Mouse (Mus musculus) hindbrain, embryonic 15.5 days (tissue): ENCODE measurements around the gene Mucl3. TPM values are rescaled to one million over a fixed set of nuclear protein-coding genes. Genes with fewer than 3 reads are reported as not detected.

Source experiments
- ATAC-seq: fragments of 200-750 bp; cut with Nextera tagmentation; 2 replicates; pipeline ENCODE4 v1.8.0; 2017; ENCODE audit warnings: low read depth, moderate number of reproducible peaks, moderate TSS enrichment; ENCODE audit not compliant: low FRiP score
- H3K27ac ChIP-seq: fragments of 300-500 bp; sonication (generic); replicated peaks from 2 replicates; pipeline ENCODE4 v1.5.1; 2015; ENCODE audit warnings: mild to moderate bottlenecking, inconsistent platforms
- H3K27me3 ChIP-seq: fragments of 300-500 bp; sonication (generic); 2 replicates; pipeline ENCODE4 v1.6.1; 2015; ENCODE audit warnings: control low read depth, inconsistent platforms
- H3K36me3 ChIP-seq: fragments of 300-500 bp; sonication (generic); 2 replicates; pipeline ENCODE4 v1.6.1; 2015; ENCODE audit warnings: control low read depth, inconsistent platforms
- H3K4me1 ChIP-seq: fragments of 300-500 bp; sonication (generic); replicated peaks from 2 replicates; pipeline ENCODE4 v1.6.1; 2015; ENCODE audit warnings: control low read depth, inconsistent platforms
- H3K4me2 ChIP-seq: fragments of 300-500 bp; sonication (generic); 2 replicates; pipeline ENCODE4 v1.6.1; 2015; ENCODE audit warnings: moderate library complexity, mild to moderate bottlenecking, inconsistent platforms
- H3K4me3 ChIP-seq: fragments of 300-500 bp; sonication (generic); 2 replicates; pipeline ENCODE4 v1.5.1; 2015; ENCODE audit warnings: mild to moderate bottlenecking, inconsistent platforms
- H3K9ac ChIP-seq: fragments of 300-500 bp; sonication (generic); 2 replicates; pipeline ENCODE4 v1.6.1; 2015; ENCODE audit warnings: inconsistent platforms
- H3K9me3 ChIP-seq: fragments of 300-500 bp; sonication (generic); 2 replicates; pipeline ENCODE4 v1.6.1; 2016; ENCODE audit warnings: control low read depth, inconsistent platforms
- WGBS: fragments of 180-500 bp; shearing (Covaris S2); methylation state at CpG from one replicate; pipeline ENCODE4 v1.1.7; 2015; 5-methylcytosine and 5-hydroxymethylcytosine counted together
- polyA plus RNA-seq: library from polyadenylated mRNA; unstranded; fragments of >200 nt; fragmentation: Nextera tagmentation; extraction: Ambion mirVana; gene quantifications from 2 replicates; pipeline ENCODE4 v1.2.1, GENCODE M21; 2015

Mucl3 gene
- 0.17 TPM in 1 of 2 replicates, not detected in the other for polyA plus RNA-seq

- H3K9me3 ChIP-seq, result no peaks in the 10 kb centered on the region
- no peak for ATAC-seq
- no peaks in the 10 kb centered on the region for H3K36me3 ChIP-seq
- no peaks in the 10 kb centered on the region for H3K4me1 ChIP-seq
- no peak within 1 kb of the TSS for H3K9ac ChIP-seq
- H3K27ac ChIP-seq, result no peak within 1 kb of the TSS
- H3K27me3 ChIP-seq, result no peaks in the 10 kb centered on the region
- H3K4me3 ChIP-seq, result no peak within 1 kb of the TSS
- H3K4me2 ChIP-seq, result no peak within 1 kb of the TSS
- WGBS, result 72% methylated on average over 13 of the region's 13 CpGs
Observed at GRCm38 (mm10) chr17:35643609-35644236, at the start of gene Mucl3. TSS of gene Mucl3 (minus strand) at chr17:35643695.

- no peaks in the 10 kb centered on the region for H3K27me3 ChIP-seq
- no peak overlapping the region for H3K4me2 ChIP-seq
- no peak overlapping the region for H3K4me3 ChIP-seq
- H3K4me1 ChIP-seq, result peaks cover 10% of the 10 kb centered on the region
- no peak overlapping the region for H3K9ac ChIP-seq
- no peak overlapping the region for H3K27ac ChIP-seq
- 75% methylated on average over 4 of the region's 4 CpGs for WGBS
- H3K36me3 ChIP-seq, result peaks cover 71% of the 10 kb centered on the region
- no peaks in the 10 kb centered on the region for H3K9me3 ChIP-seq
- ATAC-seq, result no peak
Observed at GRCm38 (mm10) chr17:35692368-35692767, 48.9 kb upstream of the Mucl3 start.

- ATAC-seq, result no peak
- Histone ChIP-seq H3K9me3 (no peaks in the 10 kb centered on the region), H3K4me2 (no peak overlapping the region), H3K4me3 (no peak overlapping the region), H3K9ac (no peak overlapping the region), H3K27me3 (no peaks in the 10 kb centered on the region), H3K36me3 (peaks cover 76% of the 10 kb centered on the region), H3K4me1 (peaks cover 4% of the 10 kb centered on the region), H3K27ac (no peak overlapping the region)
- 85% methylated on average over 4 of the region's 4 CpGs for WGBS
Observed at GRCm38 (mm10) chr17:35691811-35692210, 48.3 kb upstream of the Mucl3 start.

GRCm38 (mm10) chr17:35689936-35690645 lies 46.6 kb upstream of the Mucl3 start:
- Histone ChIP-seq H3K4me1 (peaks cover 8% of the 10 kb centered on the region), H3K4me2 (no peak overlapping the region), H3K27me3 (no peaks in the 10 kb centered on the region), H3K27ac (no peak overlapping the region), H3K9ac (no peak overlapping the region), H3K4me3 (no peak overlapping the region), H3K36me3 (peaks cover 82% of the 10 kb centered on the region), H3K9me3 (no peaks in the 10 kb centered on the region)
- no peak for ATAC-seq
- WGBS, result 91% methylated on average over 18 of the region's 18 CpGs

GRCm38 (mm10) chr17:35688347-35689175 lies 45.1 kb upstream of the Mucl3 start:
- H3K4me2 ChIP-seq, result no peak overlapping the region
- 93% methylated on average over 25 of the region's 25 CpGs for WGBS
- ATAC-seq, result no peak
- peaks cover 9% of the 10 kb centered on the region for H3K4me1 ChIP-seq
- no peak overlapping the region for H3K27ac ChIP-seq
- no peak overlapping the region for H3K9ac ChIP-seq
- no peaks in the 10 kb centered on the region for H3K27me3 ChIP-seq
- no peaks in the 10 kb centered on the region for H3K9me3 ChIP-seq
- peaks cover 91% of the 10 kb centered on the region for H3K36me3 ChIP-seq
- no peak overlapping the region for H3K4me3 ChIP-seq

GRCm38 (mm10) chr17:35685061-35685460 lies 41.6 kb upstream of the Mucl3 start:
- Histone ChIP-seq H3K9me3 (no peaks in the 10 kb centered on the region), H3K27me3 (no peaks in the 10 kb centered on the region), H3K4me3 (no peak overlapping the region), H3K9ac (no peak overlapping the region), H3K4me2 (no peak overlapping the region), H3K27ac (0 out of 2 replicates have a peak overlapping the region, but pooled peaks have one; percentile 27), H3K36me3 (peaks cover 81% of the 10 kb centered on the region), H3K4me1 (peaks cover 9% of the 10 kb centered on the region)
- WGBS, result 52% methylated on average over 9 of the region's 9 CpGs
- ATAC-seq, result no peak

GRCm38 (mm10) chr17:35681986-35682385 lies 38.5 kb upstream of the Mucl3 start:
- peaks cover 50% of the 10 kb centered on the region for H3K36me3 ChIP-seq
- WGBS, result 86% methylated on average over 13 of the region's 13 CpGs

GRCm38 (mm10) chr17:35680591-35680990 lies 37.1 kb upstream of the Mucl3 start:
- WGBS, result 33% methylated on average over 6 of the region's 6 CpGs
- peaks cover 40% of the 10 kb centered on the region for H3K36me3 ChIP-seq

More at GRCm38 (mm10) chr17:35681986-35682385, 38.5 kb upstream of the Mucl3 start:
- Histone ChIP-seq H3K4me1 (peaks cover 9% of the 10 kb centered on the region), H3K4me2 (no peak overlapping the region), H3K9ac (no peak overlapping the region), H3K4me3 (no peak overlapping the region), H3K27ac (no peak overlapping the region), H3K9me3 (no peaks in the 10 kb centered on the region), H3K27me3 (no peaks in the 10 kb centered on the region)
- ATAC-seq, result no peak

GRCm38 (mm10) chr17:35673416-35674035 lies 30.0 kb upstream of the Mucl3 start, which contains the start of gene Gtf2h4:
TSS of gene Gtf2h4 (minus strand) at chr17:35673739.
- ATAC-seq, result peak; percentile 97
- H3K27me3 ChIP-seq, result no peaks in the 10 kb centered on the region
- H3K27ac ChIP-seq, result peak within 1 kb of the TSS; percentile 66
- H3K9me3 ChIP-seq, result no peaks in the 10 kb centered on the region
- peak within 1 kb of the TSS; percentile 79 for H3K4me2 ChIP-seq
- peak within 1 kb of the TSS; percentile 67 for H3K4me3 ChIP-seq
- peak within 1 kb of the TSS; percentile 82 for H3K9ac ChIP-seq
- H3K36me3 ChIP-seq, result no peaks in the 10 kb centered on the region
- peaks cover 9% of the 10 kb centered on the region for H3K4me1 ChIP-seq
- under 1% methylated on average over 23 of the region's 23 CpGs for WGBS

More at GRCm38 (mm10) chr17:35680591-35680990, 37.1 kb upstream of the Mucl3 start:
- Histone ChIP-seq H3K27ac (no peak overlapping the region), H3K4me1 (peaks cover 4% of the 10 kb centered on the region), H3K9ac (no peak overlapping the region), H3K4me3 (no peak overlapping the region), H3K9me3 (no peaks in the 10 kb centered on the region), H3K27me3 (no peaks in the 10 kb centered on the region), H3K4me2 (no peak overlapping the region)
- no peak for ATAC-seq

GRCm38 (mm10) chr17:35672527-35672926 lies 29.0 kb upstream of the Mucl3 start:
- Histone ChIP-seq H3K9me3 (no peaks in the 10 kb centered on the region), H3K9ac (no peak overlapping the region), H3K4me1 (peaks cover 17% of the 10 kb centered on the region), H3K4me2 (peak overlapping the region; percentile 79), H3K4me3 (no peak overlapping the region), H3K36me3 (no peaks in the 10 kb centered on the region), H3K27ac (no peak overlapping the region), H3K27me3 (no peaks in the 10 kb centered on the region)
- ATAC-seq, result no peak
- WGBS, result 90% methylated on average over 6 of the region's 6 CpGs

- Histone ChIP-seq H3K4me3 (no peak overlapping the region), H3K27ac (no peak overlapping the region), H3K9me3 (no peaks in the 10 kb centered on the region), H3K4me1 (peaks cover 19% of the 10 kb centered on the region), H3K9ac (no peak overlapping the region), H3K27me3 (no peaks in the 10 kb centered on the region), H3K4me2 (no peak overlapping the region), H3K36me3 (no peaks in the 10 kb centered on the region)
- 92% methylated on average over 6 of the region's 6 CpGs for WGBS
- ATAC-seq, result no peak
Observed at GRCm38 (mm10) chr17:35671846-35672245, 28.4 kb upstream of the Mucl3 start.
